Mouse (Mus musculus): ENCODE measurements around the gene Clcc1. TPM values are rescaled to one million over a fixed set of nuclear protein-coding genes. Genes with fewer than 3 reads are reported as not detected.
"Not testable (repeated sequence)": the region's sequence is repeated elsewhere in the genome, so short reads cannot be mapped to it uniquely, and the experiment has no call there.

The Clcc1 gene
- 87.4 and 90.2 TPM in 2 replicates for polyA plus RNA-seq (2015; fragmentation: Nextera tagmentation; extraction: Ambion mirVana)

GRCm38 (mm10) chr3:108653710-108654379, at the start of gene Clcc1:
TSS of gene Clcc1 (plus strand) at chr3:108653913.
- H3K27me3 ChIP-seq, result no peaks in the 10 kb centered on the region
- peaks cover 16% of the 10 kb centered on the region for H3K4me1 ChIP-seq
- peak within 1 kb of the TSS; percentile 86 for H3K27ac ChIP-seq
- peak; percentile 98 for ATAC-seq (ENCODE audit: borderline replicate concordance, extremely low read depth, low FRiP score, low TSS enrichment)
- under 1% methylated on average over 57 of the region's 57 CpGs for WGBS
- peak within 1 kb of the TSS; percentile 89 for H3K9ac ChIP-seq
- peak within 1 kb of the TSS; percentile 69 for H3K4me2 ChIP-seq
- no peaks in the 10 kb centered on the region for H3K36me3 ChIP-seq
- H3K4me3 ChIP-seq, result peak within 1 kb of the TSS; percentile 97
- no peaks in the 10 kb centered on the region for H3K9me3 ChIP-seq

DNA sequence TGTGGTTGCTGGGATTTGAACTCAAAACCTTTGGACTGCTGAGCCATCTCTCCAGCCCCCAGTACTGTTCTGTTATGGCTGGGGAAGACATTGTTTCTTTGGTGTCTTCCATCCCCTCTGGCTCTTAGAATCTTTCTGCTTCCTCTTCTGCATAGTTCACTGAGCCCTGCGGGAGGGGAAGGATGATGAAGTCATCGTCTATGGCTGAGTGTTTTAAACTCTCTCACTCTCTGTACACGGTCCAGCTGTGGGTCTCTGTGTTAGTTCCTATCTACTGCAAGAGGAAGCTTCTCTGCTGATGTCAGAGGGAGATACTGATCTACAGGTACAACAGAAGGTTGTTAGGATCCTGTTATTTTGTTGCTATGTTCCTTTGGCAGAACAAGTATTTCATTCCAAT, 44.8 kb upstream of the Clcc1 start:
- H3K27me3 ChIP-seq, result no peaks in the 10 kb centered on the region
- H3K9ac ChIP-seq, result no peak overlapping the region
- no peak for ATAC-seq (ENCODE audit: borderline replicate concordance, extremely low read depth, low FRiP score, low TSS enrichment)
- no peaks in the 10 kb centered on the region for H3K9me3 ChIP-seq
- no peak overlapping the region for H3K4me2 ChIP-seq
- H3K36me3 ChIP-seq, result 0 out of 2 replicates have a peak, but pooled peaks cover 5% of the 10 kb centered on the region
- no peak overlapping the region for H3K27ac ChIP-seq
- no peak overlapping the region for H3K4me3 ChIP-seq
- 49% methylated on average over 3 of the region's 3 CpGs for WGBS
- no peaks in the 10 kb centered on the region for H3K4me1 ChIP-seq

DNA sequence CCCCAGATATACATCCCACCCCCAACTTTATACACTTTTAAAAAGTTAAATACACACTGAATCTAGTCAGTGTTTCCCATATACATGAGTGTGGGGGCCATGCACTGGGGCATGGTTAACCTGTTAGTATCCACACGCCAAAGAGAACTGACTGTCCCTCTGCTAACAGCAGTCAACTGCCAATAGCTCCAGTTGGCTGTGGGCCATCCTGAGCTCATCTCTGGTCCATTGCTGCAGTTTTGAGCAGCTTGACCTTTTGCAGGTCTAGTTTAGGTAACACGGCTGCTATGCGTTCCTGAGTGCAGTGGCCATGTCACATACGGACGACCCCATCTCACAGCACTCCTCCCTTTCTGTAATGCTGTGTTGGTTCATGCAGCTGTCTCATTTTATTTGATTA, 19.0 kb upstream of the Clcc1 start:
- 49% methylated on average over 5 of the region's 5 CpGs for WGBS
- H3K4me1 ChIP-seq, result no peaks in the 10 kb centered on the region
- H3K9me3 ChIP-seq, result no peaks in the 10 kb centered on the region
- H3K4me3 ChIP-seq, result no peak overlapping the region
- H3K36me3 ChIP-seq, result no peaks in the 10 kb centered on the region
- H3K4me2 ChIP-seq, result no peak overlapping the region
- ATAC-seq (ENCODE audit: borderline replicate concordance, extremely low read depth, low FRiP score, low TSS enrichment), result no peak
- no peak overlapping the region for H3K27ac ChIP-seq
- H3K27me3 ChIP-seq, result no peaks in the 10 kb centered on the region
- no peak overlapping the region for H3K9ac ChIP-seq

DNA sequence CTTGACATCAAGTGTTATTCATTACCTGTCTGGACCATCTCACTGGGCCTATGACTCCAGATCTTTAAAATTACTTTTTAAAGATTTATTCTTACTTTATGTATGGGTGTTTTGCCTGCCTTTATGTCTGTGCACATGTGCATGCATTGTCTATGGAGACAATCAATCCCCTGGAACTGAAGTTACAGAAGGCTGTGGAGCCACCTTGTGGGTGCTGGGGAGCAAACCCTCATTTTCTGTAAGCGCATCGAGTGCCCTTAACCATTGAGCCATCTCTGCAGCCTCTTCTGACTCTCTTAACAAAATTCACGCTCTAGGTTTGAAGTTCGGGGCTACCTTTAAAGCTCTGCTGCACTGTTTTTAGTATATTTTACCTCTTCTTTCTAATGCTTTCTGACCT, 14.3 kb upstream of the Clcc1 start:
- 73% methylated on average over 4 of the region's 4 CpGs for WGBS
- H3K9me3 ChIP-seq, result no peaks in the 10 kb centered on the region
- no peak overlapping the region for H3K4me3 ChIP-seq
- H3K9ac ChIP-seq, result no peak overlapping the region
- no peaks in the 10 kb centered on the region for H3K27me3 ChIP-seq
- H3K4me2 ChIP-seq, result no peak overlapping the region
- H3K36me3 ChIP-seq, result no peaks in the 10 kb centered on the region
- H3K4me1 ChIP-seq, result no peaks in the 10 kb centered on the region
- H3K27ac ChIP-seq, result no peak overlapping the region
- no peak for ATAC-seq (ENCODE audit: borderline replicate concordance, extremely low read depth, low FRiP score, low TSS enrichment)

GRCm38 (mm10) chr3:108640998-108641397, 12.7 kb upstream of the Clcc1 start:
- 78% methylated on average over 4 of the region's 4 CpGs for WGBS
- ATAC-seq (ENCODE audit: borderline replicate concordance, extremely low read depth, low FRiP score, low TSS enrichment), result no peak
- H3K27ac ChIP-seq, result no peak overlapping the region
- H3K9me3 ChIP-seq, result no peaks in the 10 kb centered on the region
- no peaks in the 10 kb centered on the region for H3K4me1 ChIP-seq
- peaks cover 5% of the 10 kb centered on the region; the same call in 1 of the 2 replicates for H3K36me3 ChIP-seq
- no peaks in the 10 kb centered on the region for H3K27me3 ChIP-seq
- H3K4me2 ChIP-seq, result no peak overlapping the region
- no peak overlapping the region for H3K4me3 ChIP-seq
- H3K9ac ChIP-seq, result no peak overlapping the region

DNA sequence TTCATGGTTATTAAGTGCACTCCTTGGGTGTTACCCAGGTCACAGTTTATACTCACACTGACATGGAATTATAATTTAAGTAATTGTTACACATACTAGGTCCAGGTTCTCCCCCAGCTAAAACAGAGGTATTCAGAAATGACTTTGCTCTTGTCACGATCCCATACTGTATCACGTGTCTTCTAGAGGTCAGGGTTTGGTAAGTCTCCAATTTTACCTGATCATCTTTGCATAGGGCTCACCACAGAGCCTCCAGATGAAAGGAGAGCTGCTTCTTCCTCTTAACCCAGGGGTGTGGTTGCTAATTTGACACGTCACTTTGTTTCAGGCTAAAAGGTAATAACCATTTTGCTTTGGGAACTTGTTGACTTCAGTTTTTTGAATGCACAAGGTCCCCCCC, 8.9 kb upstream of the Clcc1 start:
- Histone ChIP-seq H3K4me3 (no peak overlapping the region), H3K27ac (no peak overlapping the region), H3K4me1 (no peaks in the 10 kb centered on the region), H3K9ac (no peak overlapping the region), H3K4me2 (no peak overlapping the region), H3K27me3 (no peaks in the 10 kb centered on the region), H3K36me3 (peaks cover 5% of the 10 kb centered on the region; the same call in 1 of the 2 replicates), H3K9me3 (no peaks in the 10 kb centered on the region)
- WGBS, result 83% methylated on average over 3 of the region's 3 CpGs
- ATAC-seq (ENCODE audit: borderline replicate concordance, extremely low read depth, low FRiP score, low TSS enrichment), result no peak

DNA sequence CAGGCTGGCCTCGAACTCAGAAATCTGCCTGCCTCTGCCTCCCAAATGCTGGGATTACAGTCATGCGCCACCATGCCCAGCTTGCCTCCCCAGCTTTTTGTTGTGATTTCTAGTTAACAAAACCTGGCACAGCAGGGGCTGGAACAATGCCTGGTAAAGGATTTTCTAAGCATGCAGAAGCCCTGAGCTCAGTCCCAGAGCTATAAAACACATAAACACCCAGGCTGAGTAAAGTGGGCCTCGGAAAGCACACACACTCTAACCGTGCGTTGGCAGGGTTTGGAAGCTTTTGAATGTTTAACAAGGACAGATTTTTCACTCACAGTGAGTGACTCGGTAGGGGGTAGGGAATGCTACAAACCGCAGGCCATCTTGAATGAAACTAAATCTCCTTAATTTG, 7.7 kb upstream of the Clcc1 start:
- no peak overlapping the region for H3K27ac ChIP-seq
- ATAC-seq (ENCODE audit: borderline replicate concordance, extremely low read depth, low FRiP score, low TSS enrichment), result no peak
- no peaks in the 10 kb centered on the region for H3K9me3 ChIP-seq
- peaks cover 5% of the 10 kb centered on the region; the same call in 1 of the 2 replicates for H3K36me3 ChIP-seq
- no peak overlapping the region for H3K9ac ChIP-seq
- no peak overlapping the region for H3K4me2 ChIP-seq
- H3K4me1 ChIP-seq, result no peaks in the 10 kb centered on the region
- H3K4me3 ChIP-seq, result no peak overlapping the region
- 56% methylated on average over 7 of the region's 7 CpGs for WGBS
- H3K27me3 ChIP-seq, result no peaks in the 10 kb centered on the region

DNA sequence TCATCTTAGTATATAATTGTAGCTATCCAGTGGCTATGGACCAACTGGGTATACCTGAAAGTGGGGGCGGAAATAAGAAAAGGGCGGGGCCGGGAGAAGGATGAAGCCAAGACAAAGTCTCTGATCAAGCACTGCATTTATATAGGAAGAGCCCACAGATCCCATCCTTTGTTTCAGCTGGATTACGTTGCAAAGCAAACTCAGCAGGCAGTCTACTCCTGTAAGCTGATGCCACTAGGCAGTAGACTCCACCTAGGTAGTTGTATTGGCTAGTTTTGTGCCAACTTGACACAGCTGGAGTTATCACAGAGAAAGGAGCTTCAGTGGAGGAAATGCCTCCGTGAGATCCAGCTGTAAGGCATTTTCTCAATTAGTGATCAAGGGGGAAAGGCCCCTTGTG, 6.0 kb upstream of the Clcc1 start:
- not testable (repeated sequence) for H3K27me3 ChIP-seq; H3K4me1 ChIP-seq; H3K9me3 ChIP-seq; H3K4me3 ChIP-seq; H3K4me2 ChIP-seq; H3K27ac ChIP-seq; H3K36me3 ChIP-seq; H3K9ac ChIP-seq; ATAC-seq (ENCODE audit: borderline replicate concordance, extremely low read depth, low FRiP score, low TSS enrichment)
- 46% methylated on average over 5 of the region's 5 CpGs for WGBS

GRCm38 (mm10) chr3:108652866-108653642, 659 bp upstream of the Clcc1 start:
- no peaks in the 10 kb centered on the region for H3K9me3 ChIP-seq
- no peak for ATAC-seq (ENCODE audit: borderline replicate concordance, extremely low read depth, low FRiP score, low TSS enrichment)
- peak overlapping the region; percentile 69 for H3K4me2 ChIP-seq
- H3K27me3 ChIP-seq, result no peaks in the 10 kb centered on the region
- H3K4me3 ChIP-seq, result peak overlapping the region; percentile 97
- peaks cover 16% of the 10 kb centered on the region for H3K4me1 ChIP-seq
- H3K9ac ChIP-seq, result no peak overlapping the region
- H3K27ac ChIP-seq, result no peak overlapping the region
- WGBS, result 17% methylated on average over 9 of the region's 9 CpGs
- no peaks in the 10 kb centered on the region for H3K36me3 ChIP-seq

- H3K9me3 ChIP-seq, result no peaks in the 10 kb centered on the region
- WGBS, result 11% methylated on average over 14 of the region's 14 CpGs
- no peaks in the 10 kb centered on the region for H3K27me3 ChIP-seq
- peak overlapping the region; percentile 89 for H3K9ac ChIP-seq
- peaks cover 16% of the 10 kb centered on the region for H3K4me1 ChIP-seq
- H3K4me2 ChIP-seq, result peak overlapping the region; percentile 69
- ATAC-seq (ENCODE audit: borderline replicate concordance, extremely low read depth, low FRiP score, low TSS enrichment), result no peak
- H3K36me3 ChIP-seq, result no peaks in the 10 kb centered on the region
- H3K4me3 ChIP-seq, result peak overlapping the region; percentile 97
- peak overlapping the region; percentile 86 for H3K27ac ChIP-seq
Observed at GRCm38 (mm10) chr3:108654566-108654965, 853 bp downstream of the Clcc1 start.

GRCm38 (mm10) chr3:108655486-108655885, 1.8 kb downstream of the Clcc1 start:
- H3K4me1 ChIP-seq, result peaks cover 16% of the 10 kb centered on the region
- no peaks in the 10 kb centered on the region for H3K27me3 ChIP-seq
- no peak overlapping the region for H3K27ac ChIP-seq
- no peak overlapping the region for H3K4me3 ChIP-seq
- peak overlapping the region; percentile 69; the same call in 1 of the 2 replicates for H3K4me2 ChIP-seq
- no peaks in the 10 kb centered on the region for H3K36me3 ChIP-seq
- no peaks in the 10 kb centered on the region for H3K9me3 ChIP-seq
- ATAC-seq (ENCODE audit: borderline replicate concordance, extremely low read depth, low FRiP score, low TSS enrichment), result no peak
- H3K9ac ChIP-seq, result no peak overlapping the region
- WGBS, result 82% methylated on average over 7 of the region's 7 CpGs

DNA sequence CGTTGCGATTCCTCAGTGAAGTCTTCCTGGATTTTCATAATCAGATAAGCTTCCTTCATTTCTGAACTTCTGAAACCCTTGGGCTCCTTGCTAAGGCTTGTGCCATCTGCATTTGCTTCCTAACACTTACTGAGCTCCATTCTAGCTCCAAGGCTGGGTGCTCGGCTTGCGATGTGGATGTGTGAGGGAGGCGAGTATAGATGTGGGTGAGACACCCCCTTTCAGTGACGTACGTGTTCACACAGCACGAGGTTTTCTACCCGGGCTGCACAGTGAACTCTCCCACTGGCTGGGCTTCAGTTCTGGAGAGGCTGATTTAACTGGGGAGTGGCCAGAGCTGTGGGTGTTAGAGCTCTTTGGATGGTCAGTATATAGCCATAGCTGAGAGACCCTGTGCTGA, 4.9 kb downstream of the Clcc1 start:
- Histone ChIP-seq H3K4me1 (peaks cover 10% of the 10 kb centered on the region), H3K27ac (no peak overlapping the region), H3K36me3 (peaks cover 22% of the 10 kb centered on the region), H3K4me2 (no peak overlapping the region), H3K4me3 (no peak overlapping the region), H3K27me3 (no peaks in the 10 kb centered on the region), H3K9ac (no peak overlapping the region), H3K9me3 (no peaks in the 10 kb centered on the region)
- 90% methylated on average over 9 of the region's 9 CpGs for WGBS
- ATAC-seq (ENCODE audit: borderline replicate concordance, extremely low read depth, low FRiP score, low TSS enrichment), result no peak
